Mouse (Mus musculus): ENCODE results near the gene Rpl23a. TPM values are rescaled to one million over a fixed set of nuclear protein-coding genes. Genes with fewer than 3 reads are reported as not detected.

The Rpl23a gene
- 1,310 and 1,463 TPM in 2 replicates for polyA plus RNA-seq (2015; fragmentation: Nextera tagmentation; extraction: Ambion mirVana)

- H3K4me2 ChIP-seq (replicated peaks), result peak within 1 kb of the TSS; percentile 83
- ATAC-seq, result peak; percentile 88
- peaks cover 9% of the 10 kb centered on the region for H3K36me3 ChIP-seq
- peak within 1 kb of the TSS; percentile 82 for H3K9ac ChIP-seq
- under 1% methylated on average over 38 of the region's 38 CpGs for WGBS
- peaks cover 27% of the 10 kb centered on the region for H3K4me1 ChIP-seq (replicated peaks)
- no peaks in the 10 kb centered on the region for H3K9me3 ChIP-seq
- H3K4me3 ChIP-seq (replicated peaks), result peak within 1 kb of the TSS; percentile 70
- peak within 1 kb of the TSS; percentile 84 for H3K27ac ChIP-seq
- no peaks in the 10 kb centered on the region for H3K27me3 ChIP-seq (replicated peaks)
These were observed at the start of gene Rpl23a for GRCm38 (mm10) chr11:78182961-78183844. Gene Rpl23a (minus strand): TSS chr11:78183584.

DNA sequence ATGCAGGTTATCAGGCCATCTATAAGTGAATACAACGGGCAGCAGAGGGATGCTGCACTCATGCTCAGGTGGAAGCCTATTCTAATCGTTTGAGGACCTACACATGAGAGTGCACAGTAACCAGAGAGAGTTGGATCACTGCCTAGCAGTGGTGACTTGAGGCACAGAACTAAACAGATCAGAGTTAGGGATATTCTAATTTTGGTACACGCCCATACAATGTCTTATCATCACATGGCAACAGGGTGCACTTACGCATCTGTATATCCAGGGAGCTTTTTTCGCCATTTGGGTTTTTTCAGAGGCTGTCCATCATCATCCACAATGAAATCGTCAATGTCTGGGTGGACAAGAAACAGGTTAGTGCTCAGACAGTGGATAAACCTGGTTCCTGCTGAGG lies 48.1 kb upstream of the Rpl23a start:
- no peak overlapping the region for H3K4me3 ChIP-seq (replicated peaks)
- no peaks in the 10 kb centered on the region for H3K9me3 ChIP-seq
- no peak overlapping the region for H3K4me2 ChIP-seq (replicated peaks)
- no peaks in the 10 kb centered on the region for H3K27me3 ChIP-seq (replicated peaks)
- no peak for ATAC-seq
- no peak overlapping the region for H3K27ac ChIP-seq
- no peak overlapping the region for H3K9ac ChIP-seq
- H3K4me1 ChIP-seq (replicated peaks), result no peaks in the 10 kb centered on the region
- WGBS, result 91% methylated on average over 6 of the region's 6 CpGs
- peaks cover 67% of the 10 kb centered on the region for H3K36me3 ChIP-seq

DNA sequence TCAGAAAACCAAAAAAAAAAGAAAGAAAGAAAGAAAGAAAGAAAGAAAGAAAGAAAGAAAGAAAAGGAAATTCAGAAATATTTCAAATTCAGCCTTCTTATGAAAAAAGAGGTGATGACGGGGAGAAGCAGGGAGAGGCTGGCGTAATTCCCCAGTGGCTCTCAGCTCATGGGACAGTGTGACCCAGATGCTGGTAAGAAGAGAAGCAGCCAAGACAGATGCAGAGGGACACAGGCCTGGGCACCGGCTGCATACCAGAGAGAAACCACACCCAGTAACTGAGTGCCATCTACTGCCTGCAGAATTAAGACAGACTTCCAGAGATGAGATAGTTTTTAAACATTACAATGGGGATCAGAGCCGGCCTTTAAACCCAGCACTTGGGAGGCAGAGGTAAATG lies 40.2 kb upstream of the Rpl23a start:
- Histone ChIP-seq H3K9ac (no peak overlapping the region), H3K9me3 (no peaks in the 10 kb centered on the region), H3K4me2 (replicated peaks) (no peak overlapping the region), H3K36me3 (peaks cover 87% of the 10 kb centered on the region), H3K27ac (no peak overlapping the region), H3K4me3 (replicated peaks) (no peak overlapping the region), H3K4me1 (replicated peaks) (no peaks in the 10 kb centered on the region), H3K27me3 (replicated peaks) (no peaks in the 10 kb centered on the region)
- WGBS, result 84% methylated on average over 4 of the region's 4 CpGs
- no peak for ATAC-seq

- no peak for ATAC-seq
- Histone ChIP-seq H3K4me2 (replicated peaks) (no peak overlapping the region), H3K4me1 (replicated peaks) (no peaks in the 10 kb centered on the region), H3K9me3 (no peaks in the 10 kb centered on the region), H3K9ac (no peak overlapping the region), H3K4me3 (replicated peaks) (no peak overlapping the region), H3K27me3 (replicated peaks) (no peaks in the 10 kb centered on the region), H3K27ac (no peak overlapping the region), H3K36me3 (peaks cover 70% of the 10 kb centered on the region)
- WGBS, result 89% methylated on average over 11 of the region's 11 CpGs
These were observed 32.4 kb upstream of the Rpl23a start for GRCm38 (mm10) chr11:78215709-78216317.

DNA sequence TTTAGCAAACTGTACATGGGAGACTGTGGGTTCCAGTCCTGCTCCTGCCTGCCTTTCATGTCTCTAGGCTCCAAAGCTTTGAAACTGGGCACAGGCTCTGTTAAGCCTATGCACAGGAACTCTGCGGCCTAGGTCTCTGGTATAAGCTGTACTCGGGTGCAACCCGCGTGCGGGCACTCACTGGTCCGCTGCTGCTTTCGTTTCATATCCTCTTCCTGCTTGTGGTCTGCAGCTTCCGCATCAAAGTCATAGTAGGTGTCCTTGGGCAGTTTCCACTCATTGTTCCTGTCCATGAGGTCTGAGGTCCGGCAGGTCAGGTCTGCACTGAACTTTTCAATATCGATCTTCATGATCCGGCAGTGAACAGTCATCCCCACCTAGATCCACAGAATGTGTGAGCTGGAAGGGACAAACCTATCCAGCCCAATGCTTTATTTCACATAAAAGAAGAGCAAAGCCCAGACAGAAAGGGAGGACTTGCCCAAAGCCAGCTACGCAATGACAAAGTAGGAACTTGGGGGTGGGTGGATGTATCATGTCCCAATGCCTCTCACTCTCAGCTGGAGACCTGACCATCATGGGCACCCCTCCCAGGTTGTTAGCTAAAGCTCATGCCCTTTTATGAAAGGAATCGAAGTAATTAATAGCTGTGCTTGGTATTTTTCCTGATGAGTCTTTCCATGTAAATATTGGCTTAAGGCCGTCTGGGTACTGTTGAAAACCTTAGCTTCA lies 29.9 kb upstream of the Rpl23a start:
- 93% methylated on average over 14 of the region's 14 CpGs for WGBS
- ATAC-seq, result no peak
- Histone ChIP-seq H3K27me3 (replicated peaks) (no peaks in the 10 kb centered on the region), H3K36me3 (peaks cover 69% of the 10 kb centered on the region), H3K4me2 (replicated peaks) (no peak overlapping the region), H3K4me3 (replicated peaks) (no peak overlapping the region), H3K27ac (no peak overlapping the region), H3K9ac (no peak overlapping the region), H3K9me3 (no peaks in the 10 kb centered on the region), H3K4me1 (replicated peaks) (no peaks in the 10 kb centered on the region)

- Histone ChIP-seq H3K36me3 (peaks cover 71% of the 10 kb centered on the region), H3K27me3 (replicated peaks) (no peaks in the 10 kb centered on the region), H3K27ac (no peak overlapping the region), H3K9ac (no peak overlapping the region), H3K4me3 (replicated peaks) (no peak overlapping the region), H3K4me1 (replicated peaks) (no peaks in the 10 kb centered on the region), H3K9me3 (no peaks in the 10 kb centered on the region), H3K4me2 (replicated peaks) (no peak overlapping the region)
- WGBS, result 81% methylated on average over 5 of the region's 5 CpGs
- no peak for ATAC-seq
These were observed 28.1 kb upstream of the Rpl23a start for GRCm38 (mm10) chr11:78211513-78211912.

DNA sequence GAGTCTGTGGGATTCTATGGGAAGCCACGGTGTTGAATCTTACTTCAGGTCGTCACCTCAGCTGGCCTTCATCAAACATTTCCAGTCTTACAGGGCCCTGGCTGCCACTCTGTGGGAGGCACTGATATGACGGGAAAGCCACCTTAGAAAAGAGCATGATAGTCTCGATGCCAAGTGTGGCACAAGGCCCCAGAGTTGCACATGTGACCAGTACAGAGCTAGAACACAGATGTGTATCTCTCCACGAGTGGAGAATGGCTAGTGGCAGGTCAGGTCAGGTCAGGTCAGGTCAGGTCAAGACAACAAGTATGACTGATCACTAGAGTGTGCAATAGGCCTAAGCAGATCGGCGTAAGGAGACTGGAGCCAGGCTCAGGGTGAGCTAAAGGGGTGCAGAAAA lies 27.2 kb upstream of the Rpl23a start:
- Histone ChIP-seq H3K36me3 (peaks cover 71% of the 10 kb centered on the region), H3K4me2 (replicated peaks) (no peak overlapping the region), H3K27me3 (replicated peaks) (no peaks in the 10 kb centered on the region), H3K9ac (no peak overlapping the region), H3K4me3 (replicated peaks) (no peak overlapping the region), H3K9me3 (no peaks in the 10 kb centered on the region), H3K4me1 (replicated peaks) (peaks cover 6% of the 10 kb centered on the region; the same call in 1 of the 2 replicates), H3K27ac (no peak overlapping the region)
- 62% methylated on average over 7 of the region's 7 CpGs for WGBS
- ATAC-seq, result no peak

DNA sequence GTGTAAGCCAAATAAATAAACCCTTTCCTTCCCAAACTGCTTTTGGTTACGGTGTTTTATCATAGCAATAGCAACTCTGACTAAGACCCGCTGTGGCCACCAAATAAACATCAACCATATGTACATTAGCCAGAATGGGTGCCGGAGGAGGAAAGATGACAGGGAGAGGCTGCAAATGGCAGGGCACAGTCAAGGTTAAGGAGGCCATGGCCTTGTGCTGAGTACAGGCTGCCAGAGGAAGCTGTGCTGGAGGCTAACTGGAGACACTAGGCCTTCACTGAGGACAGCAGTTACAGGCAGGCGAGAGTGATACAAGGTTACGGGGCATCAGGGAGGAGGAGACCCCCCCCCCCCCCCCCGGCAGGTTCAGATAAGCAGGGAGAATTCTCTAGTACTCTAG lies 26.5 kb upstream of the Rpl23a start:
- Histone ChIP-seq H3K9me3 (no peaks in the 10 kb centered on the region), H3K9ac (no peak overlapping the region), H3K4me3 (replicated peaks) (no peak overlapping the region), H3K4me1 (replicated peaks) (peaks cover 9% of the 10 kb centered on the region; the same call in 1 of the 2 replicates), H3K27me3 (replicated peaks) (no peaks in the 10 kb centered on the region), H3K4me2 (replicated peaks) (no peak overlapping the region), H3K27ac (no peak overlapping the region), H3K36me3 (peaks cover 68% of the 10 kb centered on the region)
- WGBS, result 85% methylated on average over 6 of the region's 6 CpGs
- no peak for ATAC-seq

DNA sequence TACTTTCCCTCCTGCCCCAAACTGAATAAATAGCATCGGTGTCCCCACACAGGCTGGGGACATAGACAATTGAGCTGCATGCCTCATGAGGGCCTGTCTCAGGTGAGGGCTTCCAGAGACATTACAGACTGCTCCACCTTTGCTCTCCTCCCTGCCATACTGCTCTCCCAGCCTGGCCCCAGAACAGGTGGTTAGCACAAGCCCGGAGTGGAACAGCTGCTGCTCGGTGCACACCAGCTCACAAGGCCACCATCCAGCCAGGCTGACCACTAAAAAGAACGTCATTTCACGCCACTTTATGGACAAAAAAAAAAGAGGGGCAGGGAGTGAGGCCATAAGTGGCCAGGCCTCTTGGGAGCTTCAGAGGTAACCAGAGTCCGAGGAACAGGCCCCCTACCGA lies 23.8 kb upstream of the Rpl23a start:
- WGBS, result 88% methylated on average over 7 of the region's 7 CpGs
- H3K36me3 ChIP-seq, result peaks cover 52% of the 10 kb centered on the region
- no peak overlapping the region for H3K4me2 ChIP-seq (replicated peaks)
- no peaks in the 10 kb centered on the region for H3K27me3 ChIP-seq (replicated peaks)
- H3K9me3 ChIP-seq, result no peaks in the 10 kb centered on the region
- H3K4me3 ChIP-seq (replicated peaks), result no peak overlapping the region
- no peak for ATAC-seq
- no peak overlapping the region for H3K27ac ChIP-seq
- H3K9ac ChIP-seq, result no peak overlapping the region
- peaks cover 15% of the 10 kb centered on the region; the same call in 1 of the 2 replicates for H3K4me1 ChIP-seq (replicated peaks)

GRCm38 (mm10) chr11:78205361-78206206 lies 22.2 kb upstream of the Rpl23a start:
- Histone ChIP-seq H3K9me3 (no peaks in the 10 kb centered on the region), H3K27me3 (replicated peaks) (no peaks in the 10 kb centered on the region), H3K4me2 (replicated peaks) (no peak overlapping the region), H3K36me3 (peaks cover 48% of the 10 kb centered on the region), H3K9ac (no peak overlapping the region), H3K4me3 (replicated peaks) (no peak overlapping the region), H3K27ac (no peak overlapping the region), H3K4me1 (replicated peaks) (peaks cover 15% of the 10 kb centered on the region; the same call in 1 of the 2 replicates)
- 58% methylated on average over 13 of the region's 13 CpGs for WGBS
- ATAC-seq, result peak; percentile 30; the same call in 1 of the 2 replicates

- H3K9ac ChIP-seq, result no peak overlapping the region
- H3K36me3 ChIP-seq, result peaks cover 40% of the 10 kb centered on the region
- H3K4me3 ChIP-seq (replicated peaks), result no peak overlapping the region
- H3K4me1 ChIP-seq (replicated peaks), result peaks cover 15% of the 10 kb centered on the region; the same call in 1 of the 2 replicates
- no peaks in the 10 kb centered on the region for H3K9me3 ChIP-seq
- H3K27me3 ChIP-seq (replicated peaks), result no peaks in the 10 kb centered on the region
- H3K4me2 ChIP-seq (replicated peaks), result no peak overlapping the region
- no peak for ATAC-seq
- no peak overlapping the region for H3K27ac ChIP-seq
- WGBS, result 88% methylated on average over 6 of the region's 6 CpGs
These were observed 20.9 kb upstream of the Rpl23a start for GRCm38 (mm10) chr11:78204287-78204686.

All from intestine, embryonic 15.5 days (tissue).